Mouse (Mus musculus) ES-Bruce4 (cell line): ENCODE measurements at regions not wholly inside any gene's neighbourhood (a gene's known extent, or its start where the extent isn't known, plus 50 kb on each side); places are given as distances from the start of the nearest gene placed in this dataset.

Source experiments
- H3K27ac ChIP-seq: 2 replicates; pipeline ENCODE4 v1.5.1; 2012; ENCODE audit warnings: low read length, inconsistent platforms; ENCODE audit not compliant: insufficient read depth
- H3K27me3 ChIP-seq: 2 replicates; pipeline ENCODE4 v1.6.1; 2012; ENCODE audit warnings: mild to moderate bottlenecking, low read length, inconsistent platforms; ENCODE audit not compliant: control insufficient read depth, poor library complexity, insufficient read depth, severe bottlenecking
- H3K36me3 ChIP-seq: 2 replicates; pipeline ENCODE4 v1.6.1; 2012; ENCODE audit warnings: inconsistent platforms, mild to moderate bottlenecking, low read length, moderate library complexity; ENCODE audit not compliant: control insufficient read depth, poor library complexity, insufficient read depth, severe bottlenecking
- H3K4me1 ChIP-seq: one replicate; pipeline ENCODE4 v1.8.1; 2011; ENCODE audit warnings: low read length; ENCODE audit not compliant: control insufficient read depth, insufficient read depth
- H3K4me3 ChIP-seq: 2 replicates; pipeline ENCODE4 v1.5.1; 2011; ENCODE audit warnings: low read depth, mild to moderate bottlenecking, low read length
- H3K9ac ChIP-seq: 2 replicates; pipeline ENCODE4 v1.6.1; 2012; ENCODE audit warnings: low read depth, mild to moderate bottlenecking, inconsistent platforms; ENCODE audit not compliant: poor library complexity, severe bottlenecking
- H3K9me3 ChIP-seq: replicated peaks from 2 replicates; pipeline ENCODE4 v1.6.1; 2012; ENCODE audit warnings: mild to moderate bottlenecking, low read length, inconsistent platforms; ENCODE audit not compliant: control insufficient read depth, poor library complexity, insufficient read depth, severe bottlenecking
- CTCF ChIP-seq: IDR thresholded peaks from one replicate; pipeline ENCODE4 v1.8.1; 2011; ENCODE audit warnings: low read depth, low read length
- EP300 ChIP-seq: IDR thresholded peaks from 2 replicates; pipeline ENCODE4 v1.6.1; 2011; ENCODE audit warnings: low read depth, low read length; ENCODE audit not compliant: insufficient read depth
- POLR2A ChIP-seq: IDR thresholded peaks from one replicate; pipeline ENCODE4 v1.8.1; 2011; ENCODE audit warnings: low read length; ENCODE audit not compliant: insufficient read depth

GRCm38 (mm10) chr6:99800919-99801318, 74.7 kb upstream of the Prok2 start:
- H3K9ac ChIP-seq, result no peak overlapping the region
- H3K4me1 ChIP-seq, result peaks cover 4% of the 10 kb centered on the region
- H3K36me3 ChIP-seq, result no peaks in the 10 kb centered on the region
- H3K27me3 ChIP-seq, result no peaks in the 10 kb centered on the region
- no peak overlapping the region for H3K4me3 ChIP-seq
- no peak overlapping the region for H3K27ac ChIP-seq
- no peaks in the 10 kb centered on the region for H3K9me3 ChIP-seq
- TF ChIP-seq CTCF (no peak), POLR2A (no peak), EP300 (no peak)

GRCm38 (mm10) chr6:99800324-99800723, 74.1 kb upstream of the Prok2 start:
- no peaks in the 10 kb centered on the region for H3K27me3 ChIP-seq

GRCm38 (mm10) chr6:99796390-99796789, 70.2 kb upstream of the Prok2 start:
- Histone ChIP-seq H3K4me3 (no peak overlapping the region), H3K36me3 (no peaks in the 10 kb centered on the region), H3K4me1 (no peaks in the 10 kb centered on the region), H3K9ac (no peak overlapping the region), H3K9me3 (no peaks in the 10 kb centered on the region), H3K27me3 (no peaks in the 10 kb centered on the region; the same call in 1 of the 2 replicates), H3K27ac (no peak overlapping the region)
- no peak for TF ChIP-seq CTCF
- no peak for TF ChIP-seq POLR2A
- TF ChIP-seq EP300, result no peak

More at GRCm38 (mm10) chr6:99800324-99800723, 74.1 kb upstream of the Prok2 start:
- Histone ChIP-seq H3K4me1 (peaks cover 4% of the 10 kb centered on the region), H3K4me3 (no peak overlapping the region), H3K36me3 (no peaks in the 10 kb centered on the region), H3K27ac (no peak overlapping the region), H3K9me3 (no peaks in the 10 kb centered on the region), H3K9ac (no peak overlapping the region)
- TF ChIP-seq EP300, result no peak
- no peak for TF ChIP-seq POLR2A
- no peak for TF ChIP-seq CTCF

- H3K9ac ChIP-seq, result no peak overlapping the region
- H3K4me1 ChIP-seq, result no peaks in the 10 kb centered on the region
- no peak overlapping the region for H3K27ac ChIP-seq
- no peaks in the 10 kb centered on the region for H3K36me3 ChIP-seq
- no peaks in the 10 kb centered on the region; the same call in 1 of the 2 replicates for H3K27me3 ChIP-seq
- TF ChIP-seq EP300 (no peak), CTCF (no peak), POLR2A (no peak)
- H3K9me3 ChIP-seq, result no peaks in the 10 kb centered on the region
- H3K4me3 ChIP-seq, result no peak overlapping the region
Observed at GRCm38 (mm10) chr6:99793546-99793945, 67.4 kb upstream of the Prok2 start.

GRCm38 (mm10) chr6:99792353-99792752, 66.2 kb upstream of the Prok2 start:
- Histone ChIP-seq H3K27me3 (no peaks in the 10 kb centered on the region; the same call in 1 of the 2 replicates), H3K4me1 (no peaks in the 10 kb centered on the region), H3K9ac (no peak overlapping the region), H3K4me3 (no peak overlapping the region), H3K9me3 (no peaks in the 10 kb centered on the region), H3K27ac (no peak overlapping the region), H3K36me3 (no peaks in the 10 kb centered on the region)
- TF ChIP-seq CTCF, result no peak
- TF ChIP-seq EP300, result no peak
- no peak for TF ChIP-seq POLR2A

GRCm38 (mm10) chr6:99786977-99787376, 60.8 kb upstream of the Prok2 start:
- Histone ChIP-seq H3K4me3 (no peak overlapping the region), H3K4me1 (no peaks in the 10 kb centered on the region), H3K36me3 (no peaks in the 10 kb centered on the region), H3K9me3 (no peaks in the 10 kb centered on the region), H3K27me3 (no peaks in the 10 kb centered on the region), H3K9ac (no peak overlapping the region), H3K27ac (no peak overlapping the region)
- TF ChIP-seq EP300 (no peak), CTCF (no peak)
